ENCODE assay signal across 10 mouse cellular contexts in the genomic region with DNA sequence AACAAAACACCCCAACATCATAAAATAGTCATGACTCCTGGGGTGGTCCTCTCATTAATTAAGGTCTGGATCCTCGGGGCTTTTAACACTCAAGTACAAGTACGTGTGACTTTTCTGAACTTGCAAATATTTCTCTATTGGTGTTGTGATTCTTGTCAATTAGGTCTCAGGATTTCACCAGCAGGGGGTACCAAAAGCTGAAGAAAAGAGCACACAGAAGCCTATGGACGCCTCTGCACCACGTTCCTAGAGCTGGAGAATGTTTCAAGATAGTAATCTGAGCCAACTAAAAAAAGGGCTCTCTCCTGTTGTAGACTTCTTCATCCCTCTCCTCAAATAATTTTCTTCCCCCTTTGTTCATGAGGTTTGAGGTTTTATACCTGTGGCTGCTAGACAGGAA.
DNase-seq lines count a peak whose midpoint lies in the region; ATAC-seq lines count a peak whose summit lies in the region.
"Had no signal": no experiment of that assay in that cellular context is flagged by ENCODE, and none has a peak within 500 bp of the region (broad histone marks: within the 10 kb centered on the region; RNA-seq: fewer than 3 reads in every experiment).

No protein-coding gene starts in this region.

- DNase-seq in hindbrain, embryonic 11.5 days (ENCODE audit: low spot score) = peak; percentile 26
- peak; percentile 82 for DNase-seq in midbrain, embryonic 14.5 days
- peak; percentile 4 to 10 for DNase-seq in layer of hippocampus, adult 8-10 months (ENCODE audit: low spot score in 2 of 2)
- DNase-seq in right cerebral cortex, postnatal 36 days (ENCODE audit: low spot score in 2 of 2) = peak; percentile 5 to 11
- DNase-seq: thymus, postnatal 25 days had no signal

- ATAC-seq in hindbrain, embryonic 11.5 days (ENCODE audit: low FRiP score) = no peak
- no peak for ATAC-seq in hindbrain, embryonic 13.5 days (ENCODE audit: low FRiP score)
- no peak for ATAC-seq in midbrain, embryonic 14.5 days (ENCODE audit: low FRiP score, low TSS enrichment)
- no peak for ATAC-seq in midbrain, embryonic 13.5 days
- ATAC-seq in erythroid progenitor cell, adult 5-6 weeks (replicated peaks; ENCODE audit: low FRiP score, poor library complexity, severe bottlenecking) = no peak

- no peak overlapping the region for H3K9ac ChIP-seq in hindbrain, embryonic 11.5 days (ENCODE audit: low read depth, low read length)
- H3K9ac ChIP-seq in hindbrain, embryonic 13.5 days = no peak overlapping the region
- no peak overlapping the region for H3K9ac ChIP-seq in midbrain, embryonic 14.5 days (replicated peaks; ENCODE audit: low read length)
- no peak overlapping the region for H3K9ac ChIP-seq in midbrain, embryonic 13.5 days (replicated peaks)
- H3K9ac ChIP-seq: embryonic facial prominence, embryonic 13.5 days; heart, embryonic 13.5 days had no signal

- no peak overlapping the region for H3K4me2 ChIP-seq in hindbrain, embryonic 11.5 days (replicated peaks; ENCODE audit: low read depth, low read length)
- no peak overlapping the region for H3K4me2 ChIP-seq in hindbrain, embryonic 13.5 days
- H3K4me2 ChIP-seq in midbrain, embryonic 14.5 days (ENCODE audit: low read length) = no peak overlapping the region
- no peak overlapping the region for H3K4me2 ChIP-seq in midbrain, embryonic 13.5 days (replicated peaks)
- H3K4me2 ChIP-seq: embryonic facial prominence, embryonic 13.5 days; heart, embryonic 13.5 days had no signal

- H3K36me3 ChIP-seq in hindbrain, embryonic 11.5 days (ENCODE audit: control insufficient read depth, insufficient read depth, low read length) = no peaks in the 10 kb centered on the region
- no peaks in the 10 kb centered on the region for H3K36me3 ChIP-seq in hindbrain, embryonic 13.5 days
- H3K36me3 ChIP-seq in midbrain, embryonic 14.5 days (ENCODE audit: control insufficient read depth, insufficient read depth, low read length) = no peaks in the 10 kb centered on the region
- no peaks in the 10 kb centered on the region for H3K36me3 ChIP-seq in midbrain, embryonic 13.5 days
- H3K36me3 ChIP-seq: embryonic facial prominence, embryonic 13.5 days; heart, embryonic 13.5 days had no signal

- no peak overlapping the region for H3K27ac ChIP-seq in hindbrain, embryonic 11.5 days (ENCODE audit: low read depth, low read length)
- no peak overlapping the region for H3K27ac ChIP-seq in hindbrain, embryonic 13.5 days
- H3K27ac ChIP-seq in midbrain, embryonic 14.5 days (replicated peaks; ENCODE audit: low read depth, low read length) = no peak overlapping the region
- no peak overlapping the region for H3K27ac ChIP-seq in midbrain, embryonic 13.5 days
- H3K27ac ChIP-seq: embryonic facial prominence, embryonic 13.5 days; heart, embryonic 13.5 days had no signal

- WGBS in hindbrain, embryonic 11.5 days = 37% methylated on average over 4 of the region's 4 CpGs
- 41% methylated on average over 4 of the region's 4 CpGs for WGBS in hindbrain, embryonic 13.5 days
- WGBS in midbrain, embryonic 14.5 days = 32% methylated on average over 4 of the region's 4 CpGs
- WGBS in midbrain, embryonic 13.5 days = 36% methylated on average over 4 of the region's 4 CpGs

- H3K4me1 ChIP-seq in hindbrain, embryonic 11.5 days (replicated peaks; ENCODE audit: control insufficient read depth, insufficient read depth, low read length) = no peaks in the 10 kb centered on the region
- 0 out of 2 replicates have a peak, but pooled peaks cover 6% of the 10 kb centered on the region for H3K4me1 ChIP-seq in hindbrain, embryonic 13.5 days (replicated peaks)
- H3K4me1 ChIP-seq in midbrain, embryonic 14.5 days (ENCODE audit: control insufficient read depth, insufficient read depth, low read length) = no peaks in the 10 kb centered on the region
- H3K4me1 ChIP-seq in midbrain, embryonic 13.5 days (replicated peaks) = peaks cover 5% of the 10 kb centered on the region; the same call in 1 of the 2 replicates
- H3K4me1 ChIP-seq: embryonic facial prominence, embryonic 13.5 days; heart, embryonic 13.5 days had no signal

- no peaks in the 10 kb centered on the region for H3K27me3 ChIP-seq in hindbrain, embryonic 11.5 days (ENCODE audit: control insufficient read depth, insufficient read depth, low read length)
- H3K27me3 ChIP-seq in hindbrain, embryonic 13.5 days = no peaks in the 10 kb centered on the region
- no peaks in the 10 kb centered on the region for H3K27me3 ChIP-seq in midbrain, embryonic 14.5 days (ENCODE audit: control insufficient read depth, insufficient read depth, low read length)
- H3K27me3 ChIP-seq in midbrain, embryonic 13.5 days = no peaks in the 10 kb centered on the region
- H3K27me3 ChIP-seq: embryonic facial prominence, embryonic 13.5 days had no signal

- no peak overlapping the region for H3K4me3 ChIP-seq in hindbrain, embryonic 11.5 days (ENCODE audit: low read depth, low read length)
- H3K4me3 ChIP-seq in hindbrain, embryonic 13.5 days = no peak overlapping the region
- no peak overlapping the region for H3K4me3 ChIP-seq in midbrain, embryonic 14.5 days (replicated peaks; ENCODE audit: low read depth, low read length)
- no peak overlapping the region for H3K4me3 ChIP-seq in midbrain, embryonic 13.5 days (replicated peaks)
- H3K4me3 ChIP-seq: embryonic facial prominence, embryonic 13.5 days; heart, embryonic 13.5 days had no signal

- no peaks in the 10 kb centered on the region for H3K9me3 ChIP-seq in hindbrain, embryonic 11.5 days (ENCODE audit: control insufficient read depth, low read length)
- H3K9me3 ChIP-seq in hindbrain, embryonic 13.5 days = no peaks in the 10 kb centered on the region
- no peaks in the 10 kb centered on the region for H3K9me3 ChIP-seq in midbrain, embryonic 14.5 days (ENCODE audit: control insufficient read depth, low read length)
- H3K9me3 ChIP-seq in midbrain, embryonic 13.5 days = no peaks in the 10 kb centered on the region
- H3K9me3 ChIP-seq: embryonic facial prominence, embryonic 13.5 days; heart, embryonic 13.5 days had no signal

Comparison
In these comparisons a context has a peak if more than half of its experiments do, and no peak if none do; other contexts are left out.
1. DNase-seq: peak in every context shown above with its lines; median percentile 82 in midbrain, embryonic 14.5 days; 26 in hindbrain, embryonic 11.5 days; 8 in right cerebral cortex, postnatal 36 days; 7 in layer of hippocampus, adult 8-10 months.